Mouse (Mus musculus) spleen, adult 2 months (tissue): ENCODE measurements at regions not wholly inside any gene's neighbourhood (a gene's known extent, or its start where the extent isn't known, plus 50 kb on each side); places are given as distances from the start of the nearest gene placed in this dataset.

ENCODE experiments used
- CTCF ChIP-seq: fragments of 200-500 bp; IDR thresholded peaks from 2 replicates; pipeline ENCODE4 v1.5.1; 2011; ENCODE audit warnings: mild to moderate bottlenecking, inconsistent platforms; ENCODE audit not compliant: insufficient read depth, insufficient read length, insufficient replicate concordance; ENCODE audit errors: extremely low read depth
- POLR2A ChIP-seq: fragments of 200-500 bp; IDR thresholded peaks from 2 replicates; pipeline ENCODE4 v1.6.1; 2011; ENCODE audit warnings: low read depth, low read length, inconsistent platforms

- no peak for TF ChIP-seq CTCF
- no peak for TF ChIP-seq POLR2A
Measured at GRCm38 (mm10) chr13:41932313-41933100, 85.0 kb upstream of the Adtrp start.
